Mouse (Mus musculus): ENCODE results near the gene Vmn1r2. TPM values are rescaled to one million over a fixed set of nuclear protein-coding genes. Genes with fewer than 3 reads are reported as not detected.
"Not testable (repeated sequence)": the region's sequence is repeated elsewhere in the genome, so short reads cannot be mapped to it uniquely, and the experiment has no call there.

Gene Vmn1r2
- polyA plus RNA-seq (2014; fragmentation: Nextera tagmentation; extraction: Ambion mirVana): not detected in 2 replicates

DNA sequence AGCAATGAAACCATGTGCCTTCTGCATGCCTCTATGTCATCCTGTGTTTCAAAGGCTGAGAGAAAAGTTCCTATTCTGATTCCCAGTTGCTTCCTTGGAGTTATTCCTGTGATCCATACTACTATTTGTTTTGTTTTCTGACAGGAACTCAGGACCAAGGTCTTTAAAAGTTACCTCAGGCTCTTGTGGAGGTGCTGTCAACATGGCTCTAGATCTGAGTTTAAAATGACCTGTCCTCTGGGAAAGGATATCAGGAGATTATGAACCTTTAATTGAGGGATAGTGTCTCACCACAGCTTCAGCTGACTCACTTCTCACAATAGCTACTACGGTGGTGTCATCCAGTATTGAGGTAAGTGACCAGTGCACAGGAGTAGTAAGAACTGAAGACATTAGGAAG is at the start of gene Vmn1r2:
Vmn1r2 (plus strand) TSS at position 301 of the 400 bp plus-strand sequence.
- not testable (repeated sequence) for H3K27ac ChIP-seq (ENCODE audit: low read depth, low read length); H3K4me3 ChIP-seq (ENCODE audit: low read depth, low read length); H3K36me3 ChIP-seq (ENCODE audit: control insufficient read depth, insufficient read depth, low read length); H3K4me1 ChIP-seq (replicated peaks; ENCODE audit: control insufficient read depth, insufficient read depth, low read length); ATAC-seq (replicated peaks; ENCODE audit: low FRiP score); H3K27me3 ChIP-seq (ENCODE audit: control insufficient read depth, insufficient read depth, low read length); DNase-seq (ENCODE audit: low spot score); H3K9ac ChIP-seq (ENCODE audit: low read length); H3K4me2 ChIP-seq (ENCODE audit: low read depth, low read length, severe bottlenecking)
- WGBS: no CpG with 5 or more reads among the region's 1 CpGs
- H3K9me3 ChIP-seq (ENCODE audit: control insufficient read depth, low read length): peaks cover 10% of the 10 kb centered on the region

DNA sequence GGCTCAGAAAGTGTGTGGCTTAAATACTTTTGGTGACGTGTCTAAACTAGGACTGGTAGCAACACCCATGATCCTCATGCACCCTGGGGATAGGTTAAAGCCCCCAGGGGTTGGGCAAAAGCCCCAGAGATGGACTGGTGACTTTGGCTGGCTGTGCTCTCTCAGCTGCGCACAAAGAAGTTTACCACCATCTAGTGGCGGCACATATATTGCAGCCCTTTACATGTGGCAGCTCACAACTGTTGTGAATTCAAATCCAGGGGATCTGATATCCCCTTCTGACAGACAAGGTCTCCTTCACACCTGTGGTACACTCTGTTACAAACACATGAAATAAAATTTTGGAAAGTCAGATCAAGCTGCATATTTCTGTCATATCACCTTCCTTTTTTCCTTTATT is 19.2 kb upstream of the Vmn1r2 start:
- H3K27me3 ChIP-seq (ENCODE audit: control insufficient read depth, insufficient read depth, low read length); H3K27ac ChIP-seq (ENCODE audit: low read depth, low read length); ATAC-seq (replicated peaks; ENCODE audit: low FRiP score); H3K9me3 ChIP-seq (ENCODE audit: control insufficient read depth, low read length); H3K4me2 ChIP-seq (ENCODE audit: low read depth, low read length, severe bottlenecking); H3K4me1 ChIP-seq (replicated peaks; ENCODE audit: control insufficient read depth, insufficient read depth, low read length); H3K4me3 ChIP-seq (ENCODE audit: low read depth, low read length); DNase-seq (ENCODE audit: low spot score); H3K36me3 ChIP-seq (ENCODE audit: control insufficient read depth, insufficient read depth, low read length); H3K9ac ChIP-seq (ENCODE audit: low read length): not testable (repeated sequence)
- no CpG with 5 or more reads among the region's 3 CpGs for WGBS

DNA sequence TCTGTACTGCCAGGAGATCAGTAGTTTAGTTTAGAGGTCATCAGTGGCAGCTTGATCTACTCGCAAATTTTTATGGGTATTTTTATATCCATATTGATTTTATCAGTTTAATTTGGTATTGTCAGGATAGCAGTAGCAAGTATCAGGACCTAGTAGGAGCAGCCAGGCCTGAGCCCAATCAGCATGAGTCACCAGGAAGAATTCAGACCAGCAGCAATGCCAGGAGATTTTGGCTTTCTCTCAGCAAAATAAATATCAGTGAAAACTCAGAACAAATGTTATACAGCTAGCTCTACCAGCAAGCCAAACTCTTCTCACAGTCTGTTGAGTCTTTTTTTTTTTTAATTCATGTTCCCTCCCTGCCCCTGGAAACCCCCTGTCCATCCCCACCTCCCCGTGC is 13.8 kb upstream of the Vmn1r2 start:
- WGBS: 82% methylated on average over 2 of the region's 2 CpGs
- ATAC-seq (replicated peaks; ENCODE audit: low FRiP score); H3K4me1 ChIP-seq (replicated peaks; ENCODE audit: control insufficient read depth, insufficient read depth, low read length); DNase-seq (ENCODE audit: low spot score); H3K36me3 ChIP-seq (ENCODE audit: control insufficient read depth, insufficient read depth, low read length); H3K4me3 ChIP-seq (ENCODE audit: low read depth, low read length); H3K27ac ChIP-seq (ENCODE audit: low read depth, low read length); H3K9me3 ChIP-seq (ENCODE audit: control insufficient read depth, low read length); H3K27me3 ChIP-seq (ENCODE audit: control insufficient read depth, insufficient read depth, low read length); H3K4me2 ChIP-seq (ENCODE audit: low read depth, low read length, severe bottlenecking); H3K9ac ChIP-seq (ENCODE audit: low read length): not testable (repeated sequence)

DNA sequence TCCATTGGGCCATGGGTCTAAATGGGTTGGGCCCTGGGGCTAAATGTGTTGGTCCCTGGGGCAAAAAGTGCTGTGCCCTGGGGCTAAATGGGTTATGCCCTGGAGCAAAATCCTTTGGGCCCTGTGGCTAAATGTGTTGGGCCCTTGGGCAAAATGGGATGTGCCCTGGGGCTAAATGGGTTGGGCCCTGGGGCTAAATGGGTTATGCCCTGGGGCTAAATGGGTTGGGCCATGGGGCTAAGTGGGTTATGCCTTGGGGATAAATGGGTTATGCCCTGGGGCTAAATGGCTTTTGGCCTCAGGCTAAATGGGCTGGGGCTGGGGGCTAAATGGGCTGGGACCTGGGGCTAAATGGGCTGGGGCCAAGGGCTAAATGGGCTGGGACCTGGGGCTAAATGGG is 2.7 kb upstream of the Vmn1r2 start:
- not testable (repeated sequence) for H3K9ac ChIP-seq (ENCODE audit: low read length); H3K4me3 ChIP-seq (ENCODE audit: low read depth, low read length); ATAC-seq (replicated peaks; ENCODE audit: low FRiP score); H3K27me3 ChIP-seq (ENCODE audit: control insufficient read depth, insufficient read depth, low read length); H3K36me3 ChIP-seq (ENCODE audit: control insufficient read depth, insufficient read depth, low read length); H3K27ac ChIP-seq (ENCODE audit: low read depth, low read length); H3K4me2 ChIP-seq (ENCODE audit: low read depth, low read length, severe bottlenecking); H3K4me1 ChIP-seq (replicated peaks; ENCODE audit: control insufficient read depth, insufficient read depth, low read length); DNase-seq (ENCODE audit: low spot score)
- peaks cover 10% of the 10 kb centered on the region for H3K9me3 ChIP-seq (ENCODE audit: control insufficient read depth, low read length)

DNA sequence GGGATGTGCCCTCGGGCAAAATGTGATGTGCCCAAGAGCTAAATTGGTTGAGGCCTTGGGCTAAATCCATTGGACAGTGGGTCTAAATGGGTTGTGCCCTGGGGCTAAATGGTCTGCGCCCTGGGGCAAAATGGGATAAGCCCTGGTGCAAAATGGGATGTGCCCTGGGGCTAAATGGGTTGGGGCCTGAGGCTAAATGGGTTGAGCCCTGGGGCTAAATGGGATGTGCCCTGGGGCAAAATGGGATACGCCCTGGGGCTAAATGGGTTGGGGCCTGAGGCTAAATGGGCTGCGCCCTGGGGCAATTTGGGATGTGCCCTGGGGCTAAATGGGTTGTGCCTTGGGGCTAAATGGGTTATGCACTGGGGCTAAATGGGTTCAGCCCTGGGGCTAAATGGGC is 2.1 kb upstream of the Vmn1r2 start:
- peaks cover 10% of the 10 kb centered on the region for H3K9me3 ChIP-seq (ENCODE audit: control insufficient read depth, low read length)
- H3K9ac ChIP-seq (ENCODE audit: low read length): no peak overlapping the region
- WGBS: 93% methylated on average over 4 of the region's 4 CpGs
- no peak overlapping the region for H3K4me3 ChIP-seq (ENCODE audit: low read depth, low read length)
- H3K4me2 ChIP-seq (ENCODE audit: low read depth, low read length, severe bottlenecking): no peak overlapping the region
- no peak overlapping the region for H3K27ac ChIP-seq (ENCODE audit: low read depth, low read length)
- H3K36me3 ChIP-seq (ENCODE audit: control insufficient read depth, insufficient read depth, low read length): no peaks in the 10 kb centered on the region
- no peaks in the 10 kb centered on the region for H3K4me1 ChIP-seq (replicated peaks; ENCODE audit: control insufficient read depth, insufficient read depth, low read length)
- no peak; the same call in 1 of the 2 replicates for ATAC-seq (replicated peaks; ENCODE audit: low FRiP score)
- DNase-seq (ENCODE audit: low spot score): peak; percentile 60
- no peaks in the 10 kb centered on the region for H3K27me3 ChIP-seq (ENCODE audit: control insufficient read depth, insufficient read depth, low read length)

DNA sequence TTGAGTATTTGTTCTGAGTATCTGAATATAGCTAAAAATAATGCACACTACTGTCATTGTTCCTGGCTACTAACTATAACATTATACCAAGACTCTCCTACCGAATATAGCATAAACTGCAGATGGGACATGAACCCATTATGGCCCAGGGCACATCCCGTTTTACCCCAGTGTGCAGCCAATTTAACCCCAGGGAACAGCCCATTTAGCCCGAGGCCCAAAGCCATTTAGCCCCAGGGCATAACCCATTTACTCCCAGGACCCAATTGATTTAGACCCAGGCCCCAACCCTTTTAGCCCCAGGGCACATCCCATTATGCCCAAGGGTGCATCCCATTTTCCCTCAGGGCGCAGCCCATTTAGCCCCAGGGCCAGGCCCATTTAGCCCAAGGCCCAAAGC is 7.5 kb downstream of the Vmn1r2 start:
- not testable (repeated sequence) for ATAC-seq (replicated peaks; ENCODE audit: low FRiP score); H3K4me1 ChIP-seq (replicated peaks; ENCODE audit: control insufficient read depth, insufficient read depth, low read length); H3K36me3 ChIP-seq (ENCODE audit: control insufficient read depth, insufficient read depth, low read length); H3K4me2 ChIP-seq (ENCODE audit: low read depth, low read length, severe bottlenecking); H3K4me3 ChIP-seq (ENCODE audit: low read depth, low read length); H3K9ac ChIP-seq (ENCODE audit: low read length); H3K27ac ChIP-seq (ENCODE audit: low read depth, low read length); H3K27me3 ChIP-seq (ENCODE audit: control insufficient read depth, insufficient read depth, low read length)
- 75% methylated on average over 4 of the region's 4 CpGs for WGBS
- peak; percentile 39 for DNase-seq (ENCODE audit: low spot score)
- peaks cover 27% of the 10 kb centered on the region for H3K9me3 ChIP-seq (ENCODE audit: control insufficient read depth, low read length)

DNA sequence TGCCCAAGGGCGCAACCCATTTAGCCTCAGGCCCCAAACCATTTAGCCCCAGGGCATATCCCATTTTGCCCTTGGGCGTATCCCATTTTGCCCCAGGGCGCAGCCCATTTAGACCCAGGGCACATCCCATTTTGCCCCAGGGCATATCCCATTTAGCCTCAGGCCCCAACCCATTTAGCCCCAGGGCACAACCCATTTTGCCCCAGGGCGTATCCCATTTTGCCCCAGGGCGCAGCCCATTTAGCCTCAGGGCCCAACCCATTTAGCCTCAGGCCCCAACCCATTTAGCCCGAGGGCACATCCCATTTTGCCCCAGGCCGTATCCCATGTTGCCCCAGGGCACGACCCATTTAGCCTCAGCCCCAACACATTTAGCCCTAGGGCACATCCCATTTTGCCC is 8.6 kb downstream of the Vmn1r2 start:
- not testable (repeated sequence) for H3K4me3 ChIP-seq (ENCODE audit: low read depth, low read length); H3K9ac ChIP-seq (ENCODE audit: low read length); H3K4me2 ChIP-seq (ENCODE audit: low read depth, low read length, severe bottlenecking); H3K4me1 ChIP-seq (replicated peaks; ENCODE audit: control insufficient read depth, insufficient read depth, low read length); H3K27ac ChIP-seq (ENCODE audit: low read depth, low read length); DNase-seq (ENCODE audit: low spot score); H3K36me3 ChIP-seq (ENCODE audit: control insufficient read depth, insufficient read depth, low read length); H3K27me3 ChIP-seq (ENCODE audit: control insufficient read depth, insufficient read depth, low read length); ATAC-seq (replicated peaks; ENCODE audit: low FRiP score)
- H3K9me3 ChIP-seq (ENCODE audit: control insufficient read depth, low read length): peaks cover 37% of the 10 kb centered on the region
- WGBS: 96% methylated on average over 5 of the region's 8 CpGs

DNA sequence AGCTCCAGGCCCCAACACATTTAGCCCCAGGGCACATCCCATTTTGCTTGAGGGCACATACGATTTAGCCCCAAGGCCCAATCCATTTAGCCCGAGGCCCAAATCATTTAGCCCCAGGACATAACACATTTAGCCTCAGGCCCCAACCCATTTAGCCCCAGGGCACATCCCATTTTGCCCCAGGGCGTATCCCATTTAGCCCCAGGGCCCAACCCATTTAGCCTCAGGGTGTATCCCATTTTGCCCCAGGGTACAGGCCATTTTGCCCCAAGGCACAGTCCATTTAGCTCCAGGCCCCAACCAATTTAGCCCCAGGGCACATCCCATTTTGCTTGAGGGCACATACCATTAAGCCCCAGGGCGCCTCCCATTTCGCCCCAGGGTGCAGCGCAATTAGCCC is 9.1 kb downstream of the Vmn1r2 start:
- peak; percentile 47 for DNase-seq (ENCODE audit: low spot score)
- H3K9ac ChIP-seq (ENCODE audit: low read length); H3K4me1 ChIP-seq (replicated peaks; ENCODE audit: control insufficient read depth, insufficient read depth, low read length); H3K27me3 ChIP-seq (ENCODE audit: control insufficient read depth, insufficient read depth, low read length); H3K27ac ChIP-seq (ENCODE audit: low read depth, low read length); H3K4me2 ChIP-seq (ENCODE audit: low read depth, low read length, severe bottlenecking); ATAC-seq (replicated peaks; ENCODE audit: low FRiP score); H3K36me3 ChIP-seq (ENCODE audit: control insufficient read depth, insufficient read depth, low read length); H3K4me3 ChIP-seq (ENCODE audit: low read depth, low read length): not testable (repeated sequence)
- H3K9me3 ChIP-seq (ENCODE audit: control insufficient read depth, low read length): peaks cover 41% of the 10 kb centered on the region
- 88% methylated on average over 6 of the region's 6 CpGs for WGBS

DNA sequence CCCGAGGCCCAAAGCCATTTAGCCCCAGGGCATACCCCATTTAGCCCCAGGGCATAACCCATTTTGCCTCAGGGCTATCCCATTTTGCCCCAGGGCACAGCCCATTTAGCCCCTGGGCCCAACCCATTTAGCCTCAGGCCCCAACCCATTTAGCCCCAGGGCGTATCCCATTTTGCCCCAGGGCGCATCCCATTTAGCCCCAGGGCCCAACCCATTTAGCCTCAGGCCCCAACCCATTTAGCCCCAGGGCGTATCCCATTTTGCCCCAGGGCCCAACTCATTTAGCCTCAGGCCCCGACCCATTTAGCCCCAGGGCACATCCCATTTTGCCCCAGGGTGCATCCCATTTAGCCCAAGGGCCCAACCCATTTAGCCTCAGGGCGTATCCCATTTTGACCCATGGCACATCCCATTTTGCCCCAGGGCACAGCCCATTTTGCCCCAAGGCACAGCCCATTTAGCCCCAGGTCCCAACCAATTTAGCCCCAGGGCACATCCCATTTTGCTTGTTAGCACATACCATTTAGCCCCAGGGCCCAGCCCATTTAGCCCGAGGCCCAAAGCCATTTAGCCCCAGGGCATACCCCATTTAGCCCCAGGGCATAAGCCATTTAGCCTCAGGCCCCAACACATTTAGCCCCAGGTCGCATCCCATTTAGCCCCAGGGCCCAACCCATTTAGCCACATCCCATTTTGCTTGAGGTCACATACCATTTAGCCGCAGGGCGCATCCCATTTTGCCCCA is 9.8 kb downstream of the Vmn1r2 start:
- H3K4me2 ChIP-seq (ENCODE audit: low read depth, low read length, severe bottlenecking); H3K27ac ChIP-seq (ENCODE audit: low read depth, low read length); H3K27me3 ChIP-seq (ENCODE audit: control insufficient read depth, insufficient read depth, low read length); H3K9ac ChIP-seq (ENCODE audit: low read length); H3K4me3 ChIP-seq (ENCODE audit: low read depth, low read length); H3K4me1 ChIP-seq (replicated peaks; ENCODE audit: control insufficient read depth, insufficient read depth, low read length); ATAC-seq (replicated peaks; ENCODE audit: low FRiP score); H3K36me3 ChIP-seq (ENCODE audit: control insufficient read depth, insufficient read depth, low read length): not testable (repeated sequence)
- H3K9me3 ChIP-seq (ENCODE audit: control insufficient read depth, low read length): peaks cover 43% of the 10 kb centered on the region
- WGBS: 87% methylated on average over 10 of the region's 10 CpGs
- DNase-seq (ENCODE audit: low spot score): peak; percentile 43
